Mouse (Mus musculus): ENCODE results near the gene Usp46.

Gene Usp46

GRCm38 (mm10) chr5:74067831-74068713, at the start of gene Usp46:
TSS of gene Usp46 (minus strand) at chr5:74068431.
- in situ Hi-C loops (cut with MboI, MseI): no loop called here

- in situ Hi-C loops (cut with MboI, MseI): no loop called here
Observed at GRCm38 (mm10) chr5:74113961-74114689, 45.9 kb upstream of the Usp46 start.

- in situ Hi-C loops (cut with MboI, MseI): no loop called here
Observed at GRCm38 (mm10) chr5:74105445-74105844, 37.2 kb upstream of the Usp46 start.

- in situ Hi-C loops (cut with MboI, MseI): no loop called here
Observed at GRCm38 (mm10) chr5:74101761-74102160, 33.5 kb upstream of the Usp46 start.

GRCm38 (mm10) chr5:74099046-74099445, 30.8 kb upstream of the Usp46 start:
- in situ Hi-C loops (cut with MboI, MseI): loop anchor here (25.0 kb wide), 2 partner anchors 438 to 938 kb away; partner anchors contain the start of genes Chic2, Fip1l1 and Scfd2

GRCm38 (mm10) chr5:74097854-74098220, 29.6 kb upstream of the Usp46 start:
- in situ Hi-C loops (cut with MboI, MseI): loop anchor here (25.0 kb wide), 2 partner anchors 439 to 939 kb away; partner anchors contain the start of genes Chic2, Fip1l1 and Scfd2

- in situ Hi-C loops (cut with MboI, MseI): loop anchor here (25.0 kb wide), 2 partner anchors 440 to 940 kb away; partner anchors contain the start of genes Chic2, Fip1l1 and Scfd2
Observed at GRCm38 (mm10) chr5:74097116-74097853, 29.1 kb upstream of the Usp46 start.

GRCm38 (mm10) chr5:74096060-74096459, 27.8 kb upstream of the Usp46 start:
- in situ Hi-C loops (cut with MboI, MseI): loop anchor here (25.0 kb wide), 2 partner anchors 441 to 941 kb away; partner anchors contain the start of genes Chic2, Fip1l1 and Scfd2

- in situ Hi-C loops (cut with MboI, MseI): loop anchor here (25.0 kb wide), 2 partner anchors 442 to 942 kb away; partner anchors contain the start of genes Chic2, Fip1l1 and Scfd2
Observed at GRCm38 (mm10) chr5:74095611-74096010, 27.4 kb upstream of the Usp46 start.

GRCm38 (mm10) chr5:74094841-74095437, 26.7 kb upstream of the Usp46 start:
- in situ Hi-C loops (cut with MboI, MseI): loop anchor here (25.0 kb wide), 2 partner anchors 442 to 942 kb away; partner anchors contain the start of genes Chic2, Fip1l1 and Scfd2

- in situ Hi-C loops (cut with MboI, MseI): loop anchor here (25.0 kb wide), 2 partner anchors 444 to 944 kb away; partner anchors contain the start of genes Chic2, Fip1l1 and Scfd2
Observed at GRCm38 (mm10) chr5:74093556-74094428, 25.6 kb upstream of the Usp46 start.

- in situ Hi-C loops (cut with MboI, MseI): loop anchor here (25.0 kb wide), 2 partner anchors 444 to 944 kb away; partner anchors contain the start of genes Chic2, Fip1l1 and Scfd2
Observed at GRCm38 (mm10) chr5:74092833-74093555, 24.8 kb upstream of the Usp46 start.

- in situ Hi-C loops (cut with MboI, MseI): loop anchor here (25.0 kb wide), 2 partner anchors 445 to 945 kb away; partner anchors contain the start of genes Chic2, Fip1l1 and Scfd2
Observed at GRCm38 (mm10) chr5:74092481-74092832, 24.2 kb upstream of the Usp46 start.

- in situ Hi-C loops (cut with MboI, MseI): loop anchor here (10.0 to 25.0 kb wide), 3 partner anchors 448 to 948 kb away; partner anchors contain the start of genes Chic2, Fip1l1 and Scfd2
Observed at GRCm38 (mm10) chr5:74089643-74090042, 21.4 kb upstream of the Usp46 start.

- in situ Hi-C loops (cut with MboI, MseI): loop anchor here (10.0 to 25.0 kb wide), 3 partner anchors 456 to 956 kb away; partner anchors contain the start of genes Chic2, Fip1l1 and Scfd2
Observed at GRCm38 (mm10) chr5:74081756-74082155, 13.5 kb upstream of the Usp46 start.

GRCm38 (mm10) chr5:74078861-74079615, 10.8 kb upstream of the Usp46 start:
- in situ Hi-C loops (cut with MboI, MseI): loop anchor here (25.0 kb wide), 2 partner anchors 458 to 958 kb away; partner anchors contain the start of genes Chic2, Fip1l1 and Scfd2

- in situ Hi-C loops (cut with MboI, MseI): loop anchor here (25.0 kb wide), 2 partner anchors 459 to 959 kb away; partner anchors contain the start of genes Chic2, Fip1l1 and Scfd2
Observed at GRCm38 (mm10) chr5:74078400-74078799, 10.2 kb upstream of the Usp46 start.

- in situ Hi-C loops (cut with MboI, MseI): loop anchor here (25.0 kb wide), 2 partner anchors 459 to 959 kb away; partner anchors contain the start of genes Chic2, Fip1l1 and Scfd2
Observed at GRCm38 (mm10) chr5:74077959-74078358, 9.7 kb upstream of the Usp46 start.
